Mouse (Mus musculus) liver, postnatal 0 days (tissue): Measurements from ENCODE around the gene Dock1.

ENCODE experiments used
- CTCF ChIP-seq: sonication (generic); IDR thresholded peaks from 2 replicates; pipeline ENCODE4 v1.5.1; 2016; ENCODE audit warnings: antibody characterized with exemption, low read depth
- EP300 ChIP-seq: IDR thresholded peaks from 2 replicates; pipeline ENCODE4 v1.6.1; 2016; ENCODE audit warnings: antibody characterized with exemption, low read depth, mild to moderate bottlenecking

GRCm38 (mm10) chr7:135063886-135064285 is 393.4 kb downstream of the Dock1 start:
- TF ChIP-seq CTCF (no peak), EP300 (no peak)
